Mouse (Mus musculus): ENCODE measurements at regions not wholly inside any gene's neighbourhood (a gene's known extent, or its start where the extent isn't known, plus 50 kb on each side); places are given as distances from the start of the nearest gene placed in this dataset.

DNA sequence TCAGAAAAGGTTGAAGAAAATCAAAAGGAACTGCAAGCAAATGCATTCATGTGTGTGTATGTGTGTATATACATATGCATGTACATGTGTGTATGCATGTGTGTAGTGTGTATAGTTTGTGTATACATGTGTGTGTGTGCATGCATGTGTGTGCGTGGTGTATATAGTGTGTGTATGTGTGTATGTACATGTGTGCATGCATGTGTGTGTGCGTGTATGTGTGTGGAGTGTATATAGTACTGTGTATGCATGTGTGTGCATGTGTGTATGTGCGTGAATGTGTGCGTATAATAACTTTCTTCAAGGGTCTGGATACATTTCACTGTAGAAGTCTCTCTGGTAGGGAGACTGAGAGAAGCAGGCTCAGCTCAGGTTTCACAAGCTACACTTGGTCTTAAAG, 191.1 kb upstream of the Nt5c1b start:
- no peak for TF ChIP-seq CTCF (IDR thresholded peaks at IDR 0.05; ENCODE audit: borderline replicate concordance, extremely low read depth, insufficient read depth, insufficient read length)
- no peak for TF ChIP-seq POLR2A (IDR thresholded peaks at IDR 0.05; ENCODE audit: borderline replicate concordance, extremely low read depth, insufficient read depth, insufficient read length, poor library complexity, severe bottlenecking)
